Mouse (Mus musculus) small intestine, adult 2 months (tissue): ENCODE results near the gene Runx1. TPM values are rescaled to one million over a fixed set of nuclear protein-coding genes. Genes with fewer than 3 reads are reported as not detected.
A peak's percentile ranks its signal among the peaks of the same experiment; 100 is the strongest.

Source experiments
- H3K27ac ChIP-seq: fragments of 200-500 bp; 2 replicates; pipeline ENCODE4 v1.5.1; 2012; ENCODE audit warnings: low read depth, low read length, control low read depth, inconsistent platforms; ENCODE audit not compliant: insufficient read depth
- H3K27me3 ChIP-seq: fragments of 200-500 bp; 2 replicates; pipeline ENCODE4 v1.6.1; 2012; ENCODE audit warnings: mild to moderate bottlenecking, moderate library complexity, low read length, inconsistent platforms; ENCODE audit not compliant: control insufficient read depth, insufficient read depth
- H3K36me3 ChIP-seq: fragments of 200-500 bp; 2 replicates; pipeline ENCODE4 v1.6.1; 2012; ENCODE audit warnings: mild to moderate bottlenecking, low read length, control low read depth, inconsistent platforms; ENCODE audit not compliant: control insufficient read depth, insufficient read depth
- H3K4me1 ChIP-seq: fragments of 200-500 bp; 2 replicates; pipeline ENCODE4 v1.6.1; 2012; ENCODE audit warnings: low read length, inconsistent platforms, mixed read lengths; ENCODE audit not compliant: control insufficient read depth, insufficient read depth, insufficient read length
- H3K4me3 ChIP-seq: fragments of 200-500 bp; 2 replicates; pipeline ENCODE4 v1.5.1; 2012; ENCODE audit warnings: low read depth, mild to moderate bottlenecking, control low read depth, inconsistent platforms, low read length, moderate library complexity
- CTCF ChIP-seq: fragments of 200-500 bp; IDR thresholded peaks from 2 replicates; pipeline ENCODE4 v1.5.1; 2012; ENCODE audit warnings: low read depth, mild to moderate bottlenecking, control low read depth, inconsistent platforms, low read length, moderate library complexity, mixed read lengths; ENCODE audit not compliant: insufficient replicate concordance, insufficient read length; ENCODE audit errors: extremely low read depth
- POLR2A ChIP-seq: fragments of 200-500 bp; IDR thresholded peaks from 2 replicates; pipeline ENCODE4 v1.6.1; 2012; ENCODE audit warnings: low read depth, mild to moderate bottlenecking, control low read depth, inconsistent platforms, low read length, moderate library complexity
- WGBS: fragments of 180-500 bp; shearing (Covaris S2); methylation state at CpG from one replicate; pipeline ENCODE4 v1.1.7; 2018; 5-methylcytosine and 5-hydroxymethylcytosine counted together
- polyA plus RNA-seq: library from polyadenylated mRNA; depleted of rRNA; stranded (reverse); fragments of >200 nt; gene quantifications from 2 replicates; pipeline ENCODE4 v1.2.3, GENCODE M21; 2012

The Runx1 gene
- polyA plus RNA-seq, 1 experiment = 15.4 TPM

DNA sequence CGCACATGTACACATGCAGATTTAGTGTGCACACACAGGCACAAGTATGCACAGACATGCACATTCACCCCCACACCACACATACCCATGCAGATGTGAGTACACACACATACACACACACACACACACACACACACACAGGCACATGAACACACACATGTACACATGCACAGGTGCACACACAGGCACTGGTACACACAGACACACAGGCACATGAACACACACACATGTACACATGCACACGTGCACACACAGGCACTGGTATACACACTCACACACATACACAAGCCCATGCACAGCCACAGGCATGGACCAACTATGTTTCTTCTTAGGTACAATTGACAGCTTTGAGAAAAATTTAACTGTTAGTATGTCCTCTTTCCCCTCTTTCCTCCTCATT lies 122.1 kb downstream of the Runx1 start:
- H3K27ac ChIP-seq = no peak overlapping the region
- TF ChIP-seq CTCF = no peak
- no peak for TF ChIP-seq POLR2A
- H3K4me1 ChIP-seq = peaks cover 7% of the 10 kb centered on the region; the same call in 1 of the 2 replicates
- H3K36me3 ChIP-seq = no peaks in the 10 kb centered on the region
- no peak overlapping the region for H3K4me3 ChIP-seq
- peaks cover 16% of the 10 kb centered on the region for H3K27me3 ChIP-seq
- 97% methylated on average over 2 of the region's 2 CpGs for WGBS

DNA sequence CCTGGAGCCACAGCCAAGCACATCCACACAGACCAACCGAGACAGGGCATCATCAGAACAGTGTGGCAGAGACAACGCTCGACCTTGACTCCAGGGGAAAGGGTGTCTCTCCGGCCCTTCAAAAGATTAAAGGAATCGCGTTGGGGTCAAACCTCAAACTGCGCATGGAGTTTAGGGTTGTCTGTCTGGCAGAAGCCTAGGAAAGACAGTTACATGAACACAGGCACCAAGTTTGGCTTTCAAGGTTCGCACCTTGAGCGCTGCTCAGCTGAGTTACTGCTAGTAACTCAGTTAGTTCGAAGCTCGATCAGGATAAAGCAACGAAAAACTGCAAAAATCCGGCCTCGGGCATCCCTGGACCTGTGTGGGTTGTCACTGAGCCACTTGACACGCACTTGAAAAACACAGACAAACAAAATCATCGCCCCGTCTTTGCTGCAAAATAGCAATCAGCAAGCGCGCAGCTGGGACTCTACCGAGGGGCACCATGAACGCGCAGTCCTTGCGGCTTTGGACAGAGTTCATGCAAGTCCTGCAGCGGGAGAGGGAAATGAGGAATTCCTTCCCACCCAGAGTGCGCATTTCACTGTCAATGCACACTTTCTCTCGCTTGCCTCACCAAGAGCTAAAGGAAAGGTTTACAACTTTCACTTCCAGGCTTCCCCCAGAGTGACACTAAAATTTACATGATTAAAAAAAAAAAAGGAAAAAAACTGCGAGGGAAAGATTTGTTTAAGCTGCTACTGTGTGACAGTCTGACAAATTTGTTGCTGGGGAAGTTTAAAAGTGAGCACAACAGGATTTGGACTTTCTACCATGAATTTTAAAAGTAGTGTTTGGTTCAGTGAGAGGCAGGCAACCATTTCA lies 126.2 kb downstream of the Runx1 start:
- H3K27ac ChIP-seq = no peak overlapping the region
- H3K36me3 ChIP-seq = no peaks in the 10 kb centered on the region
- peak overlapping the region; percentile 25 for H3K4me3 ChIP-seq
- H3K27me3 ChIP-seq = peaks cover 29% of the 10 kb centered on the region
- WGBS = 13% methylated on average over 27 of the region's 27 CpGs
- H3K4me1 ChIP-seq = peaks cover 15% of the 10 kb centered on the region
- TF ChIP-seq CTCF (no peak), POLR2A (no peak)

DNA sequence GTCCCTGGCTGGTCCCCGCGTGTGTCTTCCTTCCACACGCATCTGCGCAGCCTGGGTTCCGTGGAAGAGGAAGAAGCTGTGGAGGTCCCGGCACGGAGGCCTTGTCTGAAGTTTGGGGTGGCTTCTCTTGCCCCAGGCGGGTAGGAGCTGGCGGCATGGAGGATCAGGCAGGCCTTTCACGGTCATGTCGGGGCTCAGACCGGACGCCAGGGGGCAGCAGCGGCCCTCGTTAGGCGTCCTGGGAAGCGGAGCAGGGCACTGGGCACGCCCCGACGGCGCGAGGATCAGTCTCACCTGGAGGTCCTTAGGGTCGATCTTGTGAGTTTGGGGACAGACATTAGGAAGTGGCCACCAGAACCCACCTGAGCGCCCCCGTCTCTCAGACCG lies 127.3 kb downstream of the Runx1 start:
- WGBS = under 1% methylated on average over 26 of the region's 26 CpGs
- TF ChIP-seq POLR2A = no peak
- TF ChIP-seq CTCF = peak; percentile 80
- Histone ChIP-seq H3K27ac (peak overlapping the region; percentile 48), H3K4me3 (peak overlapping the region; percentile 72), H3K36me3 (no peaks in the 10 kb centered on the region), H3K27me3 (peaks cover 29% of the 10 kb centered on the region), H3K4me1 (peaks cover 15% of the 10 kb centered on the region)

DNA sequence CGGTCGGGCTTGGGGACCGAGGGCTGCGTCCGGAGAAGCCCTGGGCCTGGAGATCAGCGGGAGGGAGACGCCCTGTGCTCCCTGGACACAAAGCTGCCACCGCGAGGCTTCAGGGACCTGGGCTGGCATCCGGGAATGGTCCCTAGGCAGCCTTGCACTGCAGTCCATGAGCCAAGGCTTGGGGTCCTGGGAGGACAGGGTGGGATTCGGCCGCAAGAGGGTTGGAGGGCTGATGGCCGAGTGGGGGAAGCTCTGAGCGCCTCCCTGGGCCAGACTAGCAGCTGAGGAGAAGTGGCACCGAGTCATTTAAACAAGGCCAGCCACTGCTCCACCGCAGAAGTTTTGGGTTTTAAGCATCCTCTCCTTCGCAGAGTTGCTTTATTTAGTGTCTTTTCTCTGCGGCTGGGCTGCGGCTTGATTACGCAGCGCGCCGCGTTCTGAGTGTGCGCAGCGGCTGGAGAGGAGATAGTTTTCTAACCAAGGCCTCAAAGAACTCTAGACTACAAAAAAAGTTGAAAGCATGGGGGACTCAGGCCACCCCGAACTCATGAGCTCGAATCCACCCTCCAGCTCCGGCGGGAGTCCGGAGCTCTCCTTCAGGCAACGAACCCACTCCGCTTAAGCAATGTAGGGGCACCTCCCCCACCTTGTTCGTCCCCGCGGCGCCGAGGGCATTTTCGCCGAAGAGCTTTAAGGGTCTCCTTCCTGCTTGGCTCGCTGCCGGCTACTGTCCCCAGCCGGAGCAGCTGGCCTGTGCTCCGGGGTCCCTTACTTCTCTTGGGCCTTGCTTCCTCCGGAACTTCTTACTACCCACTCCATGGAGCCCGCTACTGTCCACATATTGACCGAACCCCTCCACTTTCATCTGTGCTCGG lies 128.0 kb downstream of the Runx1 start:
- WGBS = under 1% methylated on average over 48 of the region's 48 CpGs
- peaks cover 15% of the 10 kb centered on the region for H3K4me1 ChIP-seq

DNA sequence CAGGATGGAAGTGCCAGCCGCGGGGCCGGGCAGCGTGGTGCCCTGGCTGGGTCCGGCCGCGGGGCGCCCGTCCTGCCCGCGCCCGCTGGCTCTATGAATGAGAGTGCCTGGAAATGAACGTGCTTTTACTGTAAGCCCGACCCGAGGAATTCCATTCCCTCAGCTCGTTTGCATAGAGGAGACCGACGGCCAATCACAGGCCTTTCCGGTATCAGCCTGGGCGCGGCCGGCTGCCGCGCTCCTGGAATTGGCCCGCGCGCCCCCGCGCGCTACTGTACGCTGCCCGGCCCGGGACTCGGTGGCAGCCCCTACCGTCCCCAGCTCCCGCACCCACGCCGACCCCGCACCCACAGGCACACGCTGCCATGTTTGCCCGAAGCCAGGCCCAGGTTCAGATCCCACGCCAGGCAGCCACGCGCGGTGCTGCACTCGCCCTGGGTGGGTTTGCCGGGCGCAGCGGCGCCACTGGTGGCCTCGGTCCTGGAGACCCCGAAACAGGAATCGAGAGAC lies 128.7 kb downstream of the Runx1 start:
- Histone ChIP-seq H3K27ac (peak overlapping the region; percentile 48), H3K4me1 (peaks cover 15% of the 10 kb centered on the region), H3K36me3 (no peaks in the 10 kb centered on the region), H3K4me3 (peak overlapping the region; percentile 72), H3K27me3 (peaks cover 29% of the 10 kb centered on the region)
- WGBS = under 1% methylated on average over 53 of the region's 53 CpGs
- TF ChIP-seq POLR2A (peak; percentile 91), CTCF (no peak)

More for the DNA sequence above, 128.0 kb downstream of the Runx1 start:
- Histone ChIP-seq H3K27ac (peak overlapping the region; percentile 48), H3K4me3 (peak overlapping the region; percentile 72), H3K36me3 (no peaks in the 10 kb centered on the region), H3K27me3 (peaks cover 29% of the 10 kb centered on the region)
- TF ChIP-seq POLR2A (no peak), CTCF (no peak)

DNA sequence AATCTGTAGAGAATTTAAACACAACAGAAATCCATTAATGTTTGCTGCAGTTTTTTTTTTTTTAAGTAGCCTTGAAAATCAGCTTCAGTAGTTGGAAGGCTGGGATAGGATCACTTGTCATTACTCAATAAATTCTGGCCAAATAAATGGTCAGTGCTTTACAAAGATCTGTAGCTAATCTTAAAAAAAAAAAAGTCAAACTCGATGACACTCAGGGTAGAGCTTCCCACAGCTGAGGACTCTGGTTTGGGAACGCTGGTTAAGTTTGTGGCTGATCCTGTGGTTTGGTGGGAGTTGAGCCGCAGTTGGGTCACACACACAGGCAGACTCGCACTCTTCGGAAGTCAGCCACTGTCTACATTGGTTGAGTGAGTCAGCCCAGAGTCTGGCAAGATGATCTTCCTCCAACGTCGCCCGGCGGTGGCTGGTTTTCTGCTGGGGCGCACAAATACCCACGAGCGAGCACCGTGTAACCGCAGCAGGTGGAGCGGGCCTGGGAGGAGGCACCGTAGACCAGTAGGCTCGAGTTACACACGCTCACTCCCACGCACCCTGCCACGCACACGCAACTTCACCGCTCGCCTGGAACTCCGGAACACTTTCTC lies 129.4 kb downstream of the Runx1 start:
- 1% methylated on average over 24 of the region's 24 CpGs for WGBS
- H3K27me3 ChIP-seq = peaks cover 29% of the 10 kb centered on the region
- TF ChIP-seq CTCF (no peak), POLR2A (no peak)
- H3K36me3 ChIP-seq = no peaks in the 10 kb centered on the region
- no peak overlapping the region for H3K27ac ChIP-seq
- H3K4me3 ChIP-seq = peak overlapping the region; percentile 72
- peaks cover 15% of the 10 kb centered on the region for H3K4me1 ChIP-seq
